Mouse (Mus musculus) limb, embryonic 14.5 days (tissue): ENCODE data around the gene Lama4. TPM values are rescaled to one million over a fixed set of nuclear protein-coding genes. Genes with fewer than 3 reads are reported as not detected.

Source experiments
- ATAC-seq: fragments of 200-750 bp; cut with Nextera tagmentation; 2 replicates; pipeline ENCODE4 v1.8.0; 2017; ENCODE audit warnings: low read depth, moderate number of reproducible peaks, moderate TSS enrichment; ENCODE audit not compliant: low FRiP score
- DNase-seq: peaks from one replicate; pipeline ENCODE4 v3.0.0-alpha.2; 2015; ENCODE audit warnings: low spot score
- H3K27ac ChIP-seq: fragments of 300-500 bp; sonication (generic); replicated peaks from 2 replicates; pipeline ENCODE4 v1.5.1; 2014; ENCODE audit warnings: low read depth, mild to moderate bottlenecking, low read length, moderate library complexity, mixed read lengths
- H3K27me3 ChIP-seq: fragments of 300-500 bp; sonication (generic); 2 replicates; pipeline ENCODE4 v1.6.1; 2014; ENCODE audit warnings: low read length, mixed read lengths; ENCODE audit not compliant: control insufficient read depth, insufficient read depth
- H3K36me3 ChIP-seq: fragments of 300-500 bp; sonication (generic); 2 replicates; pipeline ENCODE4 v1.6.1; 2014; ENCODE audit warnings: mild to moderate bottlenecking, low read length, moderate library complexity, mixed read lengths; ENCODE audit not compliant: control insufficient read depth, insufficient read depth
- H3K4me1 ChIP-seq: fragments of 300-500 bp; sonication (generic); 2 replicates; pipeline ENCODE4 v1.6.1; 2014; ENCODE audit warnings: antibody characterized with exemption, low read length, mixed read lengths; ENCODE audit not compliant: control insufficient read depth, insufficient read depth
- H3K4me2 ChIP-seq: fragments of 300-500 bp; sonication (generic); replicated peaks from 2 replicates; pipeline ENCODE4 v1.6.1; 2014; ENCODE audit warnings: low read depth, mild to moderate bottlenecking, low read length, moderate library complexity; ENCODE audit not compliant: severe bottlenecking
- H3K4me3 ChIP-seq: fragments of 300-500 bp; sonication (generic); replicated peaks from 2 replicates; pipeline ENCODE4 v1.5.1; 2014; ENCODE audit warnings: low read length
- H3K9ac ChIP-seq: fragments of 300-500 bp; sonication (generic); 2 replicates; pipeline ENCODE4 v1.6.1; 2014; ENCODE audit warnings: mild to moderate bottlenecking, low read depth, low read length, moderate library complexity; ENCODE audit not compliant: severe bottlenecking
- H3K9me3 ChIP-seq: fragments of 300-500 bp; sonication (generic); 2 replicates; pipeline ENCODE4 v1.6.1; 2016; ENCODE audit warnings: low read length; ENCODE audit not compliant: control insufficient read depth
- POLR2A ChIP-seq: fragments of 200-500 bp; IDR thresholded peaks from 2 replicates; pipeline ENCODE4 v1.8.0; 2012; ENCODE audit warnings: inconsistent platforms, mild to moderate bottlenecking, moderate library complexity, borderline replicate concordance; ENCODE audit not compliant: insufficient read depth, insufficient read length; ENCODE audit errors: extremely low read depth
- WGBS: fragments of 180-500 bp; shearing (Covaris S2); extraction: QIAGEN DNeasy Blood & Tissue Kit; methylation state at CpG from one replicate; pipeline ENCODE4 v1.1.7; 2014; 5-methylcytosine and 5-hydroxymethylcytosine counted together
- polyA plus RNA-seq, 2 experiments: library from polyadenylated mRNA; depleted of rRNA in 1 of 2; stranded (reverse) in 1 of 2; unstranded in 1 of 2; fragments of >200 nt; fragmentation: Nextera tagmentation in 1 of 2; extraction: Ambion mirVana in 1 of 2; gene quantifications; 2 replicates each; pipeline versions ENCODE4 v1.2.1 to v1.2.3; 2012 to 2014

Lama4 gene
- polyA plus RNA-seq, 2 experiments: 72.9 to 88.7 TPM

GRCm38 (mm10) chr10:39106413-39106812, 141.1 kb downstream of the Lama4 start:
- Histone ChIP-seq H3K36me3 (peaks cover 70% of the 10 kb centered on the region), H3K9me3 (no peaks in the 10 kb centered on the region), H3K9ac (no peak overlapping the region), H3K4me2 (no peak overlapping the region), H3K27ac (no peak overlapping the region), H3K27me3 (no peaks in the 10 kb centered on the region), H3K4me1 (no peaks in the 10 kb centered on the region), H3K4me3 (no peak overlapping the region)
- DNase-seq (no peak), ATAC-seq (peak; percentile 53; the same call in 1 of the 2 replicates)
- TF ChIP-seq POLR2A: no peak
- 52% methylated on average over 3 of the region's 3 CpGs for WGBS

GRCm38 (mm10) chr10:39106935-39107334, 141.6 kb downstream of the Lama4 start:
- no peak overlapping the region for H3K9ac ChIP-seq
- H3K4me2 ChIP-seq: no peak overlapping the region
- H3K36me3 ChIP-seq: peaks cover 69% of the 10 kb centered on the region
- DNase-seq (no peak), ATAC-seq (no peak; the same call in 1 of the 2 replicates)
- no peak for TF ChIP-seq POLR2A
- 65% methylated on average over 4 of the region's 4 CpGs for WGBS
- H3K4me1 ChIP-seq: no peaks in the 10 kb centered on the region
- no peak overlapping the region for H3K27ac ChIP-seq
- no peak overlapping the region for H3K4me3 ChIP-seq
- no peaks in the 10 kb centered on the region for H3K27me3 ChIP-seq
- no peaks in the 10 kb centered on the region for H3K9me3 ChIP-seq

GRCm38 (mm10) chr10:39108837-39109488, 143.6 kb downstream of the Lama4 start:
- Histone ChIP-seq H3K27ac (no peak overlapping the region), H3K4me3 (no peak overlapping the region), H3K27me3 (no peaks in the 10 kb centered on the region), H3K9me3 (no peaks in the 10 kb centered on the region), H3K36me3 (peaks cover 53% of the 10 kb centered on the region), H3K4me2 (no peak overlapping the region), H3K9ac (no peak overlapping the region), H3K4me1 (no peaks in the 10 kb centered on the region)
- no peak for DNase-seq
- no peak for ATAC-seq
- 56% methylated on average over 10 of the region's 10 CpGs for WGBS
- no peak for TF ChIP-seq POLR2A

DNA sequence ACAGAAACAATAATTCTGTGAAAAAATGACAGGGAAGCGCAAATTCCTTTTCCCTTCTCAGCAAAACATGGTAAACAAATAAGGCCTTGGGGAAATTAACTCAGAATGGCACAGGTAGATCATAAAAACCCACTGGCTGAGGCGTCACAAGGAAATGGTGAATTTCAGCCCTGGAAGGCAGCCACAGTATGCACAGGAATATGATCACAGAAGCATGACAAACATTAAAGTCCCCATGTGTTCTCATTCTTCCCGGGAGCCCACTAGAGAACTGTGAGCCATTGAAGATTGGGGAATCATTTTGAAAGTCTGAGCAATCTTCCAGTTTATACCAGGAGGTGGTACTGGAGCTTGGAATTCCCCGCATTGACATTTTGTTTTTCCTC, 144.2 kb downstream of the Lama4 start:
- H3K27ac ChIP-seq: no peak overlapping the region
- no peaks in the 10 kb centered on the region for H3K9me3 ChIP-seq
- TF ChIP-seq POLR2A: no peak
- WGBS: 39% methylated on average over 4 of the region's 4 CpGs
- ATAC-seq (no peak), DNase-seq (no peak)
- H3K4me2 ChIP-seq: no peak overlapping the region
- no peak overlapping the region for H3K4me3 ChIP-seq
- no peak overlapping the region for H3K9ac ChIP-seq
- H3K36me3 ChIP-seq: peaks cover 52% of the 10 kb centered on the region
- no peaks in the 10 kb centered on the region for H3K4me1 ChIP-seq
- H3K27me3 ChIP-seq: no peaks in the 10 kb centered on the region

DNA sequence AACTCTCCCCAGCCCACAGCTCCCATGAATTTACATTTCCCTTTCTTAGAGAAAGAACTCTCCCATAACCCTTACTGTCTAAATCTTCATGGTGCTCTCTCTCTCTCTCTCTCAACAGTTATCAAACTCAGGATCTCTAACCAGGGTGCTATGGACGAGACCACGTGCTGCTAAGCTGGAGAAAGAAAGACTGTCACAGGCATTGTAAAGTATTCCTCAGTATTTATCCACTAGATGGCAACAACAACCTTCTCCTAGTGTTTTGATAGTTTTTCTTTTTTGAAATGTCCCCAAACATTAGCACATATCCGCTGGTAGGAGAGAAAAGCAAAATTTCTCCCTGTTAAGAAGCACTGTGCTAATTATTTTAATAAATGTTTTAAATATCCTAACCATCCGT, 156.1 kb downstream of the Lama4 start:
- WGBS: 33% methylated on average over 4 of the region's 4 CpGs
- H3K9me3 ChIP-seq: no peaks in the 10 kb centered on the region
- no peak for ATAC-seq
- no peaks in the 10 kb centered on the region for H3K4me1 ChIP-seq
- no peak overlapping the region for H3K27ac ChIP-seq
- DNase-seq: peak; percentile 40
- H3K36me3 ChIP-seq: no peaks in the 10 kb centered on the region
- no peak overlapping the region for H3K9ac ChIP-seq
- H3K4me2 ChIP-seq: no peak overlapping the region
- no peak overlapping the region for H3K4me3 ChIP-seq
- TF ChIP-seq POLR2A: no peak
- no peaks in the 10 kb centered on the region for H3K27me3 ChIP-seq
